Mouse (Mus musculus): Measurements from ENCODE around the gene Cp. TPM values are rescaled to one million over a fixed set of nuclear protein-coding genes. Genes with fewer than 3 reads are reported as not detected.

Cp gene
- polyA plus RNA-seq, 1 experiment from 2014 or later = 4.1 TPM

DNA sequence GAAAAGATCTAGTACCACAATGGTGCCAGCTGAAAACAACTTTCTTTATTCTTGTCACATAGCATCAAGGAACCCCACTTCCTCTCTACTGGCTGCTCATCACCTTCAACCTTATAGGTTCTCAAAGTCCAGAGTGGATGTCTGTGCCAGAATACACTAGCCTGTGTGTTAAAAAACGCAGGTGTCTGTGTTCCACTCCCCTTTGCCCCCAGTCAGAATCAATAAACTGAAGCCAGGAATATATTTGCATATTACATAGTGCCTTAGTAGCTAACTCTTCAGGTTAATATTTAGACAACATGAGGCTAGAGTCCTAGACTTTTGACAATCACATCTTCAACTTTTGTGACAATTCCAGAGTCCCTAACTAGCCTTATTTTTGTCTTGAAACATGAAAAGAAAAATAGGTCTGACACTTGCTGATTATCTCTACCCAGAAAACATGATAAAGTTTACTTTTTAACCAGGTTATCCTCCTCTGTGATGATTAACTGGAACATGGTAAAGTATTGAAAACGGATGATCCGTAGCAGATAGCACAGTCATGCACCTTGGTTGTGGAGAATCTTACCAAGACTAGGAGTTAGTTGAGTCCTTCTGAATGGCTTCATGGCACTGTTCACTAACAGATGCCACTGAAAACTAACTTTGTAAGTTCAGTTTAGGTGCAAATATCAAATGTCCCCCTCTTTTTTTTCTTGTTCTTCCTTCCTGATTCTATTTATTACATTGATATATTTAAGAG, 6.1 kb downstream of the Cp start:
- Histone ChIP-seq H3K9me3 (ENCODE audit: control insufficient read depth, low read length) (no peaks in the 10 kb centered on the region), H3K4me1 (replicated peaks; ENCODE audit: control insufficient read depth, insufficient read depth, low read length) (no peaks in the 10 kb centered on the region), H3K27me3 (replicated peaks; ENCODE audit: control insufficient read depth, insufficient read depth, low read length) (no peaks in the 10 kb centered on the region), H3K27ac (ENCODE audit: low read length) (no peak overlapping the region), H3K9ac (replicated peaks; ENCODE audit: low read depth, low read length) (no peak overlapping the region), H3K4me2 (ENCODE audit: low read length) (no peak overlapping the region), H3K4me3 (replicated peaks; ENCODE audit: low read length) (no peak overlapping the region), H3K36me3 (ENCODE audit: control insufficient read depth, insufficient read depth) (no peaks in the 10 kb centered on the region)
- ATAC-seq = no peak
- 88% methylated on average over 3 of the region's 3 CpGs for WGBS

DNA sequence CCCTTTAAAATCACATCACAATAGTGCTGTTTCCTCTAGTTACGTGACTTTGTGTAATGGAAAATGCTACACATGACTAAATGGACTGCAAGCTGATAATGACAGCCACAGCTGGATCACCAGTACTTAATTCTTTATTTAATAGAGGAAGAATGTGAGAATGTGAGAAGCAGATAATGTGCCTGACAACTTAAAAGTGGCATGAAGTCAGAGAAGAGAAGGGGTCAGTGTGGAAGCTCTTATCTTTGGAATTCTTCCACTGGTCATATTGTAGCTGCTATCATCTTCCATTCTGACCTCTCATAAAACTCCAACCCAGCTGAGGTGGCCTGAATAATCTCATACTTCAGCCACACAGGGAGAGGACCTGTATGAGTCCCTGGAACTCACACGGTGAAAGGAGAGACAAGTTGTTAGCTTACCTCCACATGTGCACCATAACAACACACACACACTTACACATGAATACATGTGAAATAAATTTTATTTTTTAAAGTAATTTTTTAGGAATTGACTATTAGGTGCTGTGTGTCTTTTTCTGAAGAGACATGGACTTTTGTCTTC, 7.9 kb downstream of the Cp start:
- H3K4me2 ChIP-seq (ENCODE audit: low read length) = no peak overlapping the region
- H3K4me3 ChIP-seq (replicated peaks; ENCODE audit: low read length) = no peak overlapping the region
- H3K9me3 ChIP-seq (ENCODE audit: control insufficient read depth, low read length) = no peaks in the 10 kb centered on the region
- WGBS = 92% methylated on average over 2 of the region's 2 CpGs
- H3K27ac ChIP-seq (ENCODE audit: low read length) = no peak overlapping the region
- H3K9ac ChIP-seq (replicated peaks; ENCODE audit: low read depth, low read length) = no peak overlapping the region
- H3K27me3 ChIP-seq (replicated peaks; ENCODE audit: control insufficient read depth, insufficient read depth, low read length) = no peaks in the 10 kb centered on the region
- no peaks in the 10 kb centered on the region for H3K36me3 ChIP-seq (ENCODE audit: control insufficient read depth, insufficient read depth)
- H3K4me1 ChIP-seq (replicated peaks; ENCODE audit: control insufficient read depth, insufficient read depth, low read length) = no peaks in the 10 kb centered on the region
- no peak for ATAC-seq

DNA sequence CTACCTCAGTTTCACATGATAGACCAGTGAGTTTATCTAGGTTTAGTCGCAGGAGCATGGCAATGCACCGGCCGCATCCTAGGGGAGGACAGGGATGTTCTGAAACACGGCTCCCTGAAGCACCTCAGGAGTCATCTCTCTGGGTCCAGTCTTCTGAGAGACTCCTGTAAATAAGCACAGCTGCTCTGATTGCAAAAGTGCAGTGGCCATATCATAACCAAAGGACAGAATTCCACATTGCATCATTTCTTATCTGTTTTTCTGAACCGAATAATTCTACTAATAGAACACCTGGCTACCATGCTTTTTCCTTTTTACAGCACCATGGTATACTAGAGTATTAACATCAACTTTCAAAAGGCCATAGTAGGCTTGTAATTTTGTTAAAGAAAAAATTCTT, 8.4 kb downstream of the Cp start:
- no peaks in the 10 kb centered on the region for H3K36me3 ChIP-seq (ENCODE audit: control insufficient read depth, insufficient read depth)
- no peak for ATAC-seq
- H3K27ac ChIP-seq (ENCODE audit: low read length) = no peak overlapping the region
- H3K4me1 ChIP-seq (replicated peaks; ENCODE audit: control insufficient read depth, insufficient read depth, low read length) = no peaks in the 10 kb centered on the region
- no peak overlapping the region for H3K4me3 ChIP-seq (replicated peaks; ENCODE audit: low read length)
- no peak overlapping the region for H3K4me2 ChIP-seq (ENCODE audit: low read length)
- H3K9ac ChIP-seq (replicated peaks; ENCODE audit: low read depth, low read length) = no peak overlapping the region
- no peaks in the 10 kb centered on the region for H3K27me3 ChIP-seq (replicated peaks; ENCODE audit: control insufficient read depth, insufficient read depth, low read length)
- no peaks in the 10 kb centered on the region for H3K9me3 ChIP-seq (ENCODE audit: control insufficient read depth, low read length)
- WGBS = 90% methylated on average over 5 of the region's 5 CpGs

DNA sequence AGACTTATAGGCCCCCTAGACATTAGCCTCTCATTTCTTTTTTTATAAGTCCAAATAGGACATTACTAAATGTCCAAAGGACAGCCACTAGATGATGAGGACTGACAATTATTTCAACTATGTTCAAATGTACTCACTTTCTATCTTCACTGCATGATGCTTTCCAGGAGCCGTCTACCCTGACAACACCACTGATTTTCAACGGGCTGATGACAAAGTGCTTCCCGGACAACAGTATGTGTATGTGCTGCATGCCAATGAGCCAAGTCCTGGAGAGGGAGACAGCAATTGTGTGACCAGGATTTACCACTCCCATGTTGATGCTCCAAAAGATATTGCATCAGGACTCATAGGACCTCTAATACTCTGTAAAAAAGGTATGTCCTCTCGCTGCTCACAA, 9.2 kb downstream of the Cp start:
- no peaks in the 10 kb centered on the region for H3K9me3 ChIP-seq (ENCODE audit: control insufficient read depth, low read length)
- H3K36me3 ChIP-seq (ENCODE audit: control insufficient read depth, insufficient read depth) = no peaks in the 10 kb centered on the region
- no peak overlapping the region for H3K27ac ChIP-seq (ENCODE audit: low read length)
- ATAC-seq = no peak
- no peak overlapping the region for H3K9ac ChIP-seq (replicated peaks; ENCODE audit: low read depth, low read length)
- H3K4me3 ChIP-seq (replicated peaks; ENCODE audit: low read length) = no peak overlapping the region
- no peaks in the 10 kb centered on the region for H3K4me1 ChIP-seq (replicated peaks; ENCODE audit: control insufficient read depth, insufficient read depth, low read length)
- no peak overlapping the region for H3K4me2 ChIP-seq (ENCODE audit: low read length)
- no peaks in the 10 kb centered on the region for H3K27me3 ChIP-seq (replicated peaks; ENCODE audit: control insufficient read depth, insufficient read depth, low read length)
- 69% methylated on average over 4 of the region's 4 CpGs for WGBS

DNA sequence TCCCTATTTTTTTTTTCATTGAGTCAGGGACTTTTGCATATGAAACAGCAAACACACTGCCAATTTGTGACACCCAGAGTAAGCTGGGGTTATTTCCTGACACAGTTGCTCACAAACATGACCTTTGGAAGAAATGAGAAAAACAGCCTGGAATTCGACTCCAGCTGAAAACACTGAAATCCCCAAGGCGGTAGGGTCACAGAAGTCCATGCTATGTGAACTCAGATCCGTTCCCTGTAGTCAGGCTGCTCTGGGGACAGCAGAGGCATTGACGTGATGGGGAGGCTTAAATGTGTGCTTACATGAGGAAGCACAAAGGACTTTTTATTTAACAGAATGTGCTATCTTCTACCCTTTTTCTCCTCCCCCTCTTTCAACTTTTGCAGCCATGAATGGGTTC, 21.6 kb downstream of the Cp start:
- Histone ChIP-seq H3K9ac (replicated peaks; ENCODE audit: low read depth, low read length) (no peak overlapping the region), H3K4me2 (ENCODE audit: low read length) (no peak overlapping the region), H3K4me1 (replicated peaks; ENCODE audit: control insufficient read depth, insufficient read depth, low read length) (no peaks in the 10 kb centered on the region), H3K27ac (ENCODE audit: low read length) (no peak overlapping the region), H3K9me3 (ENCODE audit: control insufficient read depth, low read length) (no peaks in the 10 kb centered on the region), H3K4me3 (replicated peaks; ENCODE audit: low read length) (no peak overlapping the region), H3K27me3 (replicated peaks; ENCODE audit: control insufficient read depth, insufficient read depth, low read length) (no peaks in the 10 kb centered on the region), H3K36me3 (ENCODE audit: control insufficient read depth, insufficient read depth) (no peaks in the 10 kb centered on the region)
- 74% methylated on average over 4 of the region's 4 CpGs for WGBS
- ATAC-seq = no peak

DNA sequence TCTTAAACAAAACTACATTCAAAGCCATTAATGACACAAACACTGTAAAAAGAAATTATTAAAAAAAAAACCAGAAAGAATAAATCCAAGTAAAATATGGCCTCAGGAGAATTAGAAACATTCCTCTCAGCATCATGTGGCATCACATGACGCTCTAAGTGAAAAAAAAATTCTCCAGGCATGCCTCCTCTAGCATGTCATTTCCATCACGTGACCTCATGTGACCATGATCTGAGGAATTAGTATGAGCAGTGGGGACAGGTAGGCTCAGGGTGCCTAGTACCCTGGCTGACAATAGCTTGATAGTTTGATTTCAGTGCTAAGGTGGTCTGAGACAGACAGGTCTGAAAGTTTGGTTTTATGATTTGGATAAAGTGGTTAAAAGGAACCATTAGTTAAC, 24.3 kb downstream of the Cp start:
- Histone ChIP-seq H3K4me3 (replicated peaks; ENCODE audit: low read length) (no peak overlapping the region), H3K27me3 (replicated peaks; ENCODE audit: control insufficient read depth, insufficient read depth, low read length) (no peaks in the 10 kb centered on the region), H3K27ac (ENCODE audit: low read length) (no peak overlapping the region), H3K9me3 (ENCODE audit: control insufficient read depth, low read length) (no peaks in the 10 kb centered on the region), H3K36me3 (ENCODE audit: control insufficient read depth, insufficient read depth) (no peaks in the 10 kb centered on the region), H3K4me1 (replicated peaks; ENCODE audit: control insufficient read depth, insufficient read depth, low read length) (no peaks in the 10 kb centered on the region), H3K9ac (replicated peaks; ENCODE audit: low read depth, low read length) (no peak overlapping the region), H3K4me2 (ENCODE audit: low read length) (no peak overlapping the region)
- no peak for ATAC-seq
- WGBS = 90% methylated on average over 2 of the region's 2 CpGs

DNA sequence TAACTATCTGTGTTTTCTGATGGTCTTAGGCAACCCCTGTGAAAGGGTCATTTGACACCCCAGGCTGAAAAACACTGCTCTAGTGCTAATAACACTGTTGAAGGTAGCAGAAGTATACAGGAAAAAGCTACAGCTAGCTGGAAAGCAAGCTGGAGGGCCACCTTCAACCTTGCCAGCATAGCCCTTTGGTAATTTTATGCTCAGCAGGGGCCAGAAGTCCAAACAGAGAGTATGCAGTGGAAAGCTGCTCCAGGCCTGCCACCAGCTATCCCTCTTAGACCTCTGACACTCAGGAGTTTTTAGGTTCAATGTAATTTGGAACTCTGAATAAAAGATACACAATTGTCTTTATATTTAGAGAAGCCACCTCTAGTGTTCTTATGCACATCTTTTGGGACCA, 26.0 kb downstream of the Cp start:
- Histone ChIP-seq H3K9ac (replicated peaks; ENCODE audit: low read depth, low read length) (no peak overlapping the region), H3K4me1 (replicated peaks; ENCODE audit: control insufficient read depth, insufficient read depth, low read length) (no peaks in the 10 kb centered on the region), H3K4me3 (replicated peaks; ENCODE audit: low read length) (no peak overlapping the region), H3K27ac (ENCODE audit: low read length) (no peak overlapping the region), H3K9me3 (ENCODE audit: control insufficient read depth, low read length) (no peaks in the 10 kb centered on the region), H3K27me3 (replicated peaks; ENCODE audit: control insufficient read depth, insufficient read depth, low read length) (no peaks in the 10 kb centered on the region), H3K36me3 (ENCODE audit: control insufficient read depth, insufficient read depth) (no peaks in the 10 kb centered on the region), H3K4me2 (ENCODE audit: low read length) (no peak overlapping the region)
- no peak for ATAC-seq

DNA sequence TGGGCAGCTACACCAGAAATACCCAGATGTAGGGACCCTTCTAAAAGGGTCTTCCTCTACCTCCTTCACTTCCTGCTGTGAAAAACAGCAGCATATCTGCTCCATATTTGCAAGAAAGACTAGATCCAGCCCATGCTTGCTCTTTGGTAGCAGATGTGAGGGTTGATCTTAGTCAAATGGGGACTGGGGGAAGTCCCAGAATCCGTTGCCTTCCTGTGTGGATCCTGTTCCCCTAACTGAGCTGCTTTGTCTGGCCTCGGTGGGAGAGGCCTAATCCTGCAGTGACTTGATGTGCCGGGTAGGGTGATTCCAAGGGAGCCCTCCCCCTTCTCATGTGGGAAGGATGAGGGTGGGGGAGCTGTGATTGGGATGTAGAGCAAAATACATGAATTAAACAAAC, 29.3 kb downstream of the Cp start:
- no peaks in the 10 kb centered on the region for H3K9me3 ChIP-seq (ENCODE audit: control insufficient read depth, low read length)
- H3K4me2 ChIP-seq (ENCODE audit: low read length) = no peak overlapping the region
- H3K27me3 ChIP-seq (replicated peaks; ENCODE audit: control insufficient read depth, insufficient read depth, low read length) = no peaks in the 10 kb centered on the region
- no peak overlapping the region for H3K9ac ChIP-seq (replicated peaks; ENCODE audit: low read depth, low read length)
- H3K4me1 ChIP-seq (replicated peaks; ENCODE audit: control insufficient read depth, insufficient read depth, low read length) = no peaks in the 10 kb centered on the region
- WGBS = 23% methylated on average over 3 of the region's 3 CpGs
- H3K27ac ChIP-seq (ENCODE audit: low read length) = no peak overlapping the region
- no peaks in the 10 kb centered on the region for H3K36me3 ChIP-seq (ENCODE audit: control insufficient read depth, insufficient read depth)
- ATAC-seq = no peak
- H3K4me3 ChIP-seq (replicated peaks; ENCODE audit: low read length) = no peak overlapping the region

DNA sequence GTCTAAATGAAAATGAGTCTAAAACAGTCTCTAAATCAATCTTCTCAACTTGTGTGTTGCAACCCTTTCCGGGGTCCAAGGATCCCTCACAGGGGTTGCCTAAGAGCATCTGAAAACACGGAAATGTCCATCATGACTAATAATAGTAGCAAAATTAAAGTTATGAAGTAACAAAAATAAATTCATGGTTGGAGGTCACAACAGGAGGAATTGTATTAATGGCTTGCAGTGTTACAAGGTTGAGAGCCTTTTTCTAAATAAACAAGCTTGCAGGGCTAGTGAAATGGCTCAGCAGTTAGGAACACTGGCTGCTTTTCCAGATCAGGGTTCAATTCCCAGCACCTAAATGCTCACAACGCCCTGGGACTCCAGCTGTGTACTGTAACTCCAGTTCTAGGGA, 33.2 kb downstream of the Cp start:
- no peak for ATAC-seq
- Histone ChIP-seq H3K9me3 (ENCODE audit: control insufficient read depth, low read length) (no peaks in the 10 kb centered on the region), H3K4me1 (replicated peaks; ENCODE audit: control insufficient read depth, insufficient read depth, low read length) (no peaks in the 10 kb centered on the region), H3K27ac (ENCODE audit: low read length) (no peak overlapping the region), H3K27me3 (replicated peaks; ENCODE audit: control insufficient read depth, insufficient read depth, low read length) (no peaks in the 10 kb centered on the region), H3K9ac (replicated peaks; ENCODE audit: low read depth, low read length) (no peak overlapping the region), H3K4me3 (replicated peaks; ENCODE audit: low read length) (no peak overlapping the region), H3K36me3 (ENCODE audit: control insufficient read depth, insufficient read depth) (no peaks in the 10 kb centered on the region), H3K4me2 (ENCODE audit: low read length) (no peak overlapping the region)
- 86% methylated on average over 3 of the region's 3 CpGs for WGBS

DNA sequence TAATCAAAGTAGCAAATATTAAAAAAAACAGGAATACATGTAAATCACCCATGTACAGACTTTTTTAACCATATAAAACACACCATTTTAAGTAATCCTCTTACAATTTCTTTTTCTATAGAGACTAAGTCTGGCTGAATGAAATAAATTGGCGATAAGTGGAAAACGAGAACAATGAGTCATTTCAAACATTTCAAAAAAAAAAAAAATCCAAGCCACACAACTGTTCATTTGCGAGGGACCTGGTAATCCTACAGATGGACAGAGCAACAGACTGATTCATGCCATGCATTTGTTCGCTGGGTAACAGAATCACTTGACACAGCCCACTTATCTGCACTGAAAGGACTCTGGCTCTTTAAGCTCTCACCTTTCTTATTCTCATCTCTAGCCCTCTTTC, 35.5 kb downstream of the Cp start:
- H3K4me2 ChIP-seq (ENCODE audit: low read length) = no peak overlapping the region
- H3K9me3 ChIP-seq (ENCODE audit: control insufficient read depth, low read length) = no peaks in the 10 kb centered on the region
- H3K4me1 ChIP-seq (replicated peaks; ENCODE audit: control insufficient read depth, insufficient read depth, low read length) = no peaks in the 10 kb centered on the region
- WGBS = 49% methylated on average over 4 of the region's 4 CpGs
- peaks cover 4% of the 10 kb centered on the region for H3K36me3 ChIP-seq (ENCODE audit: control insufficient read depth, insufficient read depth)
- ATAC-seq = no peak
- no peaks in the 10 kb centered on the region for H3K27me3 ChIP-seq (replicated peaks; ENCODE audit: control insufficient read depth, insufficient read depth, low read length)
- H3K4me3 ChIP-seq (replicated peaks; ENCODE audit: low read length) = no peak overlapping the region
- H3K9ac ChIP-seq (replicated peaks; ENCODE audit: low read depth, low read length) = no peak overlapping the region
- no peak overlapping the region for H3K27ac ChIP-seq (ENCODE audit: low read length)

Measured in forebrain, embryonic 16.5 days (tissue).